Mouse (Mus musculus) heart, adult 2 months (tissue): ENCODE measurements around the gene Cntd1. TPM values are rescaled to one million over a fixed set of nuclear protein-coding genes. Genes with fewer than 3 reads are reported as not detected.

Source experiments
- DNase-seq, 2 experiments: peaks; one replicate each; pipeline ENCODE4 v3.0.0; 2021
- H3K27ac ChIP-seq: fragments of 200-600 bp; 2 replicates; pipeline ENCODE4 v1.8.1; 2022
- H3K27me3 ChIP-seq: fragments of 200-500 bp; 2 replicates; pipeline ENCODE4 v1.6.1; 2012; ENCODE audit warnings: mild to moderate bottlenecking, low read length, inconsistent platforms, mixed read lengths; ENCODE audit not compliant: control insufficient read depth, insufficient read depth
- H3K36me3 ChIP-seq: fragments of 200-500 bp; 2 replicates; pipeline ENCODE4 v1.6.1; 2012; ENCODE audit warnings: low read length, inconsistent platforms; ENCODE audit not compliant: control insufficient read depth, insufficient read depth
- H3K4me1 ChIP-seq: fragments of 200-500 bp; 2 replicates; pipeline ENCODE4 v1.6.1; 2011; ENCODE audit warnings: low read length; ENCODE audit not compliant: control insufficient read depth, insufficient read depth
- H3K4me3 ChIP-seq: fragments of 200-600 bp; 2 replicates; pipeline ENCODE4 v1.8.1; 2022
- H3K79me2 ChIP-seq: fragments of 200-500 bp; replicated peaks from 2 replicates; pipeline ENCODE4 v1.6.1; 2012; ENCODE audit warnings: mild to moderate bottlenecking, inconsistent platforms, low read length, moderate library complexity, mixed read lengths; ENCODE audit not compliant: control insufficient read depth, insufficient read depth
- H3K9ac ChIP-seq: fragments of 200-500 bp; 2 replicates; pipeline ENCODE4 v1.6.1; 2012; ENCODE audit warnings: low read depth, mild to moderate bottlenecking, control low read depth, inconsistent platforms, low read length, mixed read lengths
- CTCF ChIP-seq: fragments of 200-600 bp; IDR thresholded peaks from 2 replicates; pipeline ENCODE4 v1.8.1; 2022; ENCODE audit warnings: antibody characterized with exemption, mild to moderate bottlenecking, moderate library complexity
- EP300 ChIP-seq: fragments of 200-500 bp; IDR thresholded peaks from 2 replicates; pipeline ENCODE4 v1.6.1; 2011; ENCODE audit warnings: low read depth, low read length, control low read depth; ENCODE audit not compliant: insufficient read depth
- POLR2A ChIP-seq: fragments of 200-500 bp; IDR thresholded peaks from 2 replicates; pipeline ENCODE4 v1.6.1; 2011; ENCODE audit warnings: mild to moderate bottlenecking, low read depth, low read length, control low read depth; ENCODE audit not compliant: insufficient read depth
- WGBS: fragments of 180-500 bp; shearing (Covaris S2); methylation state at CpG from one replicate; pipeline ENCODE4 v1.1.7; 2018; 5-methylcytosine and 5-hydroxymethylcytosine counted together
- intact Hi-C: fragments of 180-260 bp; cut with DNase I; formaldehyde crosslinking; loops from one replicate; pipeline ENCODE4 v1.15.1; 2025
- polyA plus RNA-seq: library from polyadenylated mRNA; depleted of rRNA; stranded (reverse); fragments of >200 nt; gene quantifications from 2 replicates; pipeline ENCODE4 v1.2.3, GENCODE M21; 2012
- total RNA-seq, 2 experiments: library from RNA; stranded (reverse); gene quantifications; 2 replicates each; pipeline ENCODE4 v1.2.3; 2021

Cntd1 gene
- total and polyA plus RNA-seq, 3 experiments: 0.12 to 0.36 (median 0.23) TPM

GRCm38 (mm10) chr11:101291231-101291630, 12.4 kb downstream of the Cntd1 start:
- Histone ChIP-seq H3K9ac (no peak overlapping the region), H3K4me1 (no peaks in the 10 kb centered on the region), H3K4me3 (no peak overlapping the region), H3K79me2 (no peaks in the 10 kb centered on the region), H3K27me3 (no peaks in the 10 kb centered on the region), H3K36me3 (no peaks in the 10 kb centered on the region), H3K27ac (no peak overlapping the region)
- intact Hi-C loops: no loop called here
- whole genome bisulfite sequencing: 93% methylated on average over 8 of the region's 8 CpGs
- no peak for DNase-seq
- TF ChIP-seq EP300 (no peak), CTCF (no peak), POLR2A (no peak)

GRCm38 (mm10) chr11:101295191-101295590, 16.4 kb downstream of the Cntd1 start:
- 94% methylated on average over 8 of the region's 8 CpGs for WGBS
- TF ChIP-seq EP300 (no peak), POLR2A (no peak), CTCF (no peak)
- H3K79me2 ChIP-seq: no peaks in the 10 kb centered on the region
- no peak overlapping the region for H3K27ac ChIP-seq
- no peak overlapping the region for H3K4me3 ChIP-seq
- no peak for DNase-seq
- H3K27me3 ChIP-seq: no peaks in the 10 kb centered on the region
- no peaks in the 10 kb centered on the region for H3K36me3 ChIP-seq
- no peak overlapping the region for H3K9ac ChIP-seq
- no peaks in the 10 kb centered on the region for H3K4me1 ChIP-seq
- intact Hi-C loops: no loop called here

- WGBS: 57% methylated on average over 7 of the region's 7 CpGs
- H3K4me3 ChIP-seq: no peak overlapping the region; the same call in 1 of the 2 replicates
- TF ChIP-seq EP300 (no peak), CTCF (peak; percentile 26), POLR2A (no peak)
- H3K36me3 ChIP-seq: peaks cover 3% of the 10 kb centered on the region
- intact Hi-C loops: loop anchor here (10.0 kb wide), 1 partner anchor 306 kb away; no protein-coding TSS in a partner anchor
- H3K27me3 ChIP-seq: no peaks in the 10 kb centered on the region
- DNase-seq: no peak
- H3K27ac ChIP-seq: no peak overlapping the region
- no peak overlapping the region; the same call in 1 of the 2 replicates for H3K9ac ChIP-seq
- peaks cover 3% of the 10 kb centered on the region for H3K4me1 ChIP-seq
- H3K79me2 ChIP-seq: peaks cover 6% of the 10 kb centered on the region; the same call in 1 of the 2 replicates
Observed at GRCm38 (mm10) chr11:101300881-101301280, 22.1 kb downstream of the Cntd1 start.

GRCm38 (mm10) chr11:101301299-101302003, 22.6 kb downstream of the Cntd1 start:
- Histone ChIP-seq H3K4me3 (peak overlapping the region; percentile 82), H3K27ac (peak overlapping the region; percentile 70), H3K36me3 (peaks cover 3% of the 10 kb centered on the region), H3K9ac (peak overlapping the region; percentile 85), H3K4me1 (peaks cover 3% of the 10 kb centered on the region), H3K79me2 (peaks cover 6% of the 10 kb centered on the region; the same call in 1 of the 2 replicates), H3K27me3 (no peaks in the 10 kb centered on the region)
- TF ChIP-seq CTCF (no peak), POLR2A (no peak), EP300 (no peak)
- intact Hi-C loops: loop anchor here (1.0 to 10.0 kb wide), 2 partner anchors 89 to 307 kb away; no protein-coding TSS in a partner anchor
- no peak for DNase-seq
- WGBS: 8% methylated on average over 26 of the region's 26 CpGs

DNA sequence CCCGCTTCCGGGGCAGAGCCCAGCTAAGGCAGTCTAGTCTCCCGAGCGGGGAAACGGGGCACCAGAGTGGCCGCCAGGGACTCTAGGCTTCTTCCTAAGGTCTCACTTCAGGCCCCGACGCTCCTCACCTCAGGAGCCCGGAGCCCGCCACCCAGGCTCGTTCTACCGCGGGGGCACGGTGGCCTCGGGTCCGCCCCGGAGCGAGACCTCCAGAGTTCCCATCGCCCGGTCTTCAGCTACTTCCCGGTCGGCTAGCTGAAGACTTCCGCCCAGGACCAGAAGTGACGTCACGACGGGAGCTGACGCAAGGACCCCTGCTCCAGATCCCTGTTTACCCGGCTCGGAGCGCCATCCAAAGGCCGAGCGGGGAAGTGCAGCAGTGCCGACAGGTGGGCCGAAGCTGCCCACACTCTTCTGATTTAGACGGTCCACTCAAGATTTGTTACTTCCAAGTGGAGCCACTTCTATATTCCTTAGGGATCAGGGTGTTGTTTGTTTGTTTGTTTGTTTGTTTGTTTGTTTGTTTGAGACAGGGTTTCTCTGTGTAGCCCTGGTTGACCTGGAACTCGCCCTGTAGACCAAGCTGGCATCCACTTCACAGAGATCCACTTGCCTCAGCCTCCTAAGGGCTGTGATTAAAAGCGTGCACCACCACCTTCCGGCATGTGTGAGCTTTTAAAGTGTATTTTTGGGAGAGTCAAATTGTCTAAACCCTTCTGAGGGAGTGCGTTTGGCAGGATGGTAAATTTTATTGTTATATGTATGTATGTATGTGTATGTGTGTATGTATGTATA, 23.4 kb downstream of the Cntd1 start, which contains the start of gene Becn1:
Gene Becn1 (minus strand): TSS at position 283 of the 795 bp plus-strand sequence.
- Histone ChIP-seq H3K36me3 (peaks cover 3% of the 10 kb centered on the region), H3K27me3 (no peaks in the 10 kb centered on the region), H3K4me3 (peak within 1 kb of the TSS; percentile 82), H3K4me1 (peaks cover 3% of the 10 kb centered on the region), H3K27ac (peak within 1 kb of the TSS; percentile 70), H3K79me2 (peaks cover 6% of the 10 kb centered on the region; the same call in 1 of the 2 replicates), H3K9ac (peak within 1 kb of the TSS; percentile 85)
- intact Hi-C loops: loop anchor here (1.0 to 10.0 kb wide), 2 partner anchors 90 to 307 kb away; no protein-coding TSS in a partner anchor
- 7% methylated on average over 39 of the region's 39 CpGs for WGBS
- TF ChIP-seq CTCF (peak; percentile 100), POLR2A (peak; percentile 71), EP300 (peak; percentile 89)
- peak; percentile 94 to 98 for DNase-seq
